Mouse (Mus musculus): ENCODE measurements around the gene Fads6.

The Fads6 gene

GRCm38 (mm10) chr11:115297214-115297826, at the start of gene Fads6:
TSS of gene Fads6 (minus strand) at chr11:115297663.
- DNase-seq (ENCODE audit: low spot score in 2 of 2), result peak; percentile 35 to 37

GRCm38 (mm10) chr11:115345515-115345914, 48.1 kb upstream of the Fads6 start:
- no peak for DNase-seq (ENCODE audit: low spot score in 2 of 2)

- no peak for DNase-seq (ENCODE audit: low spot score in 2 of 2)
Measured at GRCm38 (mm10) chr11:115344967-115345366, 47.5 kb upstream of the Fads6 start.

- no peak for DNase-seq (ENCODE audit: low spot score in 2 of 2)
Measured at GRCm38 (mm10) chr11:115341866-115342265, 44.4 kb upstream of the Fads6 start.

GRCm38 (mm10) chr11:115341246-115341645, 43.8 kb upstream of the Fads6 start:
- DNase-seq (ENCODE audit: low spot score in 2 of 2), result no peak

GRCm38 (mm10) chr11:115337826-115338225, 40.4 kb upstream of the Fads6 start:
- no peak for DNase-seq (ENCODE audit: low spot score in 2 of 2)

- DNase-seq (ENCODE audit: low spot score in 2 of 2), result no peak
Measured at GRCm38 (mm10) chr11:115337350-115337749, 39.9 kb upstream of the Fads6 start.

GRCm38 (mm10) chr11:115336115-115336514, 38.7 kb upstream of the Fads6 start:
- no peak for DNase-seq (ENCODE audit: low spot score in 2 of 2)

GRCm38 (mm10) chr11:115335223-115335622, 37.8 kb upstream of the Fads6 start:
- DNase-seq (ENCODE audit: low spot score in 2 of 2), result no peak

GRCm38 (mm10) chr11:115334531-115334930, 37.1 kb upstream of the Fads6 start, which contains the start of gene Otop3:
TSS of gene Otop3 (plus strand) at chr11:115334731.
- DNase-seq (ENCODE audit: low spot score in 2 of 2), result no peak

GRCm38 (mm10) chr11:115329339-115329738, 31.9 kb upstream of the Fads6 start:
- no peak for DNase-seq (ENCODE audit: low spot score in 2 of 2)

- DNase-seq (ENCODE audit: low spot score in 2 of 2), result no peak
Measured at GRCm38 (mm10) chr11:115326730-115327129, 29.3 kb upstream of the Fads6 start.

- no peak for DNase-seq (ENCODE audit: low spot score in 2 of 2)
Measured at GRCm38 (mm10) chr11:115323354-115323753, 25.9 kb upstream of the Fads6 start.

- DNase-seq (ENCODE audit: low spot score in 2 of 2), result peak in 1 of 2 experiments; percentile 26
Measured at GRCm38 (mm10) chr11:115321906-115322693, 24.6 kb upstream of the Fads6 start, which contains the start of gene Ush1g. TSS of gene Ush1g (minus strand) at chr11:115322041.

GRCm38 (mm10) chr11:115319704-115320383, 22.4 kb upstream of the Fads6 start:
- no peak for DNase-seq (ENCODE audit: low spot score in 2 of 2)

- DNase-seq (ENCODE audit: low spot score in 2 of 2), result no peak
Measured at GRCm38 (mm10) chr11:115318245-115319027, 21.0 kb upstream of the Fads6 start.

- no peak for DNase-seq (ENCODE audit: low spot score in 2 of 2)
Measured at GRCm38 (mm10) chr11:115317204-115317603, 19.7 kb upstream of the Fads6 start.

GRCm38 (mm10) chr11:115314249-115314648, 16.8 kb upstream of the Fads6 start:
- no peak for DNase-seq (ENCODE audit: low spot score in 2 of 2)

GRCm38 (mm10) chr11:115308781-115309180, 11.3 kb upstream of the Fads6 start:
- DNase-seq (ENCODE audit: low spot score in 2 of 2), result no peak

GRCm38 (mm10) chr11:115306863-115307262, 9.4 kb upstream of the Fads6 start, which contains the start of gene Otop2:
TSS of gene Otop2 (plus strand) at chr11:115307163.
- no peak for DNase-seq (ENCODE audit: low spot score in 2 of 2)

- DNase-seq (ENCODE audit: low spot score in 2 of 2), result peak in 1 of 2 experiments; percentile 48
Measured at GRCm38 (mm10) chr11:115303167-115303566, 5.7 kb upstream of the Fads6 start.

- no peak for DNase-seq (ENCODE audit: low spot score in 2 of 2)
Measured at GRCm38 (mm10) chr11:115301351-115301750, 3.9 kb upstream of the Fads6 start.
